In genomic region chr2:153594998-153595397, GRCm38 (mm10) we compare ENCODE assay signal across 21 mouse cellular contexts. TPM values are rescaled to one million over a fixed set of nuclear protein-coding genes. Genes with fewer than 3 reads are reported as not detected.
A peak's percentile ranks its signal among the peaks of the same experiment; 100 is the strongest.
DNase-seq lines count a peak whose midpoint lies in the region; TF ChIP-seq lines count a peak whose summit lies in the region.
"Had no signal": no experiment of that assay in that cellular context is flagged by ENCODE, and none has a peak within 500 bp of the region (broad histone marks: within the 10 kb centered on the region; RNA-seq: fewer than 3 reads in every experiment).

No protein-coding gene starts in this region.

- TF ChIP-seq EP300 in ES-Bruce4 (IDR thresholded peaks at IDR 0.05; ENCODE audit: insufficient read depth, low read depth, low read length): no peak

- H3K9me3 ChIP-seq in ES-Bruce4 (replicated peaks; ENCODE audit: control insufficient read depth, insufficient read depth, low read length, poor library complexity, severe bottlenecking) (no peaks in the 10 kb centered on the region), ES-E14 (ENCODE audit: control insufficient read depth, insufficient read depth, low read depth, low read length) (no peaks in the 10 kb centered on the region)
- H3K9me3 ChIP-seq: embryonic facial prominence, embryonic 13.5 days; embryonic facial prominence, embryonic 15.5 days; forebrain, embryonic 10.5 days; forebrain, embryonic 12.5 days; G1E had no signal

- in situ Hi-C loops in ES-E14 (cut with MboI; ENCODE audit: low sequenced_read_pairs in 2 of 2, unreplicated experiment in 2 of 2): loop anchor here in 1 of 2 experiments (25.0 kb wide), 1 partner anchor 108 kb away; the partner anchor contains the start of gene 4930404H24Rik

- no peaks in the 10 kb centered on the region for H3K27me3 ChIP-seq in ES-Bruce4 (ENCODE audit: control insufficient read depth, insufficient read depth, low read length, poor library complexity, severe bottlenecking)
- H3K27me3 ChIP-seq: embryonic facial prominence, embryonic 13.5 days; embryonic facial prominence, embryonic 15.5 days; forebrain, embryonic 12.5 days had no signal

- H3K9ac ChIP-seq in ES-Bruce4 (ENCODE audit: low read depth, poor library complexity, severe bottlenecking) (no peak overlapping the region), ES-E14 (ENCODE audit: insufficient read depth, low read depth, low read length, poor library complexity, severe bottlenecking) (peak overlapping the region; percentile 61; the same call in 1 of the 2 replicates)
- H3K9ac ChIP-seq: embryonic facial prominence, embryonic 13.5 days; embryonic facial prominence, embryonic 15.5 days; forebrain, embryonic 12.5 days had no signal

- intact Hi-C loops in heart, postnatal 25 days (cut with DNase I): no loop called here

- TF ChIP-seq CTCF in ES-Bruce4 (IDR thresholded peaks at IDR 0.05; ENCODE audit: low read depth, low read length): no peak

- DNase-seq in ES-E14 (ENCODE audit: low read depth, low spot score): no peak
- DNase-seq in ZHBTc4 (ENCODE audit: low read depth, low spot score): peak; percentile 85
- DNase-seq in layer of hippocampus, adult 8-10 months (ENCODE audit: low spot score in 2 of 2): no peak
- no peak for DNase-seq in heart, postnatal 25 days (ENCODE audit: low spot score)
- DNase-seq: adrenal gland, adult 2 months; adrenal gland, postnatal 10 days; adrenal gland, postnatal 25 days; cerebellum, adult 11 months; cerebellum, adult 18-20 months; cerebellum, adult 8-10 months; cerebellum, adult 9-11 months; cerebellum, postnatal 14 days; cerebellum, postnatal 36 days; embryo, embryonic 11 days had no signal

- no peak for TF ChIP-seq POLR2A in ES-Bruce4 (IDR thresholded peaks at IDR 0.05; ENCODE audit: insufficient read depth, low read length)

- H3K4me1 ChIP-seq in ES-Bruce4 (ENCODE audit: control insufficient read depth, insufficient read depth, low read length) (peaks cover 12% of the 10 kb centered on the region), ES-E14 (ENCODE audit: control insufficient read depth in 2 of 2, insufficient read depth in 2 of 2, low read length in 2 of 2, poor library complexity in 1 of 2) (peaks cover 15 to 34% of the 10 kb centered on the region in 2 experiments)

- no peak overlapping the region for H3K4me3 ChIP-seq in ES-Bruce4 (ENCODE audit: low read depth, low read length)
- H3K4me3 ChIP-seq in ES-E14 (ENCODE audit: insufficient read depth in 1 of 2, low read depth in 1 of 2, low read length in 2 of 2, poor library complexity in 1 of 2, severe bottlenecking in 1 of 2): no peak overlapping the region
- H3K4me3 ChIP-seq: embryonic facial prominence, embryonic 13.5 days; embryonic facial prominence, embryonic 15.5 days; erythroblast, embryonic 14.5 days; forebrain, embryonic 10.5 days; forebrain, embryonic 12.5 days had no signal

- no peaks in the 10 kb centered on the region for H3K36me3 ChIP-seq in ES-Bruce4 (ENCODE audit: control insufficient read depth, insufficient read depth, low read length, poor library complexity, severe bottlenecking)
- no peaks in the 10 kb centered on the region for H3K36me3 ChIP-seq in ES-E14 (ENCODE audit: control insufficient read depth, insufficient read depth, low read length, poor library complexity, severe bottlenecking)
- H3K36me3 ChIP-seq: embryonic facial prominence, embryonic 13.5 days; embryonic facial prominence, embryonic 15.5 days; forebrain, embryonic 10.5 days; forebrain, embryonic 12.5 days; G1E had no signal

- H3K27ac ChIP-seq in ES-Bruce4 (ENCODE audit: insufficient read depth, low read length): peak overlapping the region; percentile 68
- peak overlapping the region; percentile 92 for H3K27ac ChIP-seq in ES-E14 (ENCODE audit: insufficient read depth, low read depth, low read length, poor library complexity, severe bottlenecking)
- H3K27ac ChIP-seq: embryonic facial prominence, embryonic 13.5 days; embryonic facial prominence, embryonic 15.5 days; forebrain, embryonic 10.5 days; forebrain, embryonic 12.5 days had no signal

TF ChIP-seq in ES-E14, 5 proteins besides CTCF, POLR2A, EP300 and RAD21:
- TF ChIP-seq ZC3H11A (IDR thresholded peaks at IDR 0.05; ENCODE audit: borderline replicate concordance, low read depth, low read length) (no peak), CHD2 (IDR thresholded peaks at IDR 0.05; ENCODE audit: low read depth, low read length) (no peak), HCFC1 (IDR thresholded peaks at IDR 0.05; ENCODE audit: borderline replicate concordance, insufficient read depth, low read length) (no peak), MAFK (IDR thresholded peaks at IDR 0.05; ENCODE audit: insufficient read depth, low read depth, low read length) (no peak), ZNF384 (IDR thresholded peaks at IDR 0.05; ENCODE audit: low read depth, low read length) (no peak)

RNA-seq across cellular contexts. Expression of gene Commd7, which starts 37.6 kb away (rescaled TPM):
- 16.5 and 18.0 TPM in 2 replicates for polyA plus RNA-seq in ES-Bruce4 (2011; ENCODE audit: insufficient read depth, insufficient read length, low read depth, missing spikeins)
- 9.1 and 12.7 TPM in 2 replicates for total RNA-seq in ES-E14 (2012; rRNA removed)
- total RNA-seq in layer of hippocampus, adult 8-10 months (2022): 10 to 100 TPM; 26.1 to 35.8 (median 29.9) TPM
- total RNA-seq in heart, postnatal 25 days (2021): 10 to 100 TPM; 13.9 to 14.6 TPM

RNA-seq across cellular contexts. Expression of gene Dnmt3b, which starts 54.3 kb away (rescaled TPM):
- polyA plus RNA-seq in ES-Bruce4 (2011; ENCODE audit: insufficient read depth, insufficient read length, low read depth, missing spikeins): 105 and 112 TPM in 2 replicates
- total RNA-seq in ES-E14 (2012; rRNA removed): 136 and 183 TPM in 2 replicates
- total RNA-seq in layer of hippocampus, adult 8-10 months (2022): 1 to 10 TPM in 3 of 4 experiments, under 1 TPM in 1; 0.41 to 2.6 (median 2.0) TPM
- 1 to 10 TPM; 1.3 to 1.4 TPM for total RNA-seq in heart, postnatal 25 days (2021)

Comparison
In these comparisons a context has a peak if more than half of its experiments do, and no peak if none do; other contexts are left out.
1. RNA of gene Dnmt3b, which starts 54.3 kb away (total RNA-seq): 136 to 183 TPM in ES-E14; 0.41 to 2.6 TPM in layer of hippocampus, adult 8-10 months and 1.3 to 1.4 TPM in heart, postnatal 25 days; every median in the first group is over 10 times any median in the second.